Mouse (Mus musculus) CH12.LX (cell line): ENCODE data around the gene Iqub.
A peak's percentile ranks its signal among the peaks of the same experiment; 100 is the strongest.

ENCODE experiments used
- CHD2 ChIP-seq: IDR thresholded peaks from 2 replicates; pipeline ENCODE4 v1.6.1; 2011; ENCODE audit warnings: low read length, improper control_type of control experiment
- CTCF ChIP-seq, 2 experiments: IDR thresholded peaks in 1 of 2; conservative IDR thresholded peaks in 1 of 2; 2 replicates each; pipeline ENCODE4 v1.5.1; 2011 to 2012; ENCODE audit warnings: low read depth in 2 of 2, low read length in 2 of 2, improper control_type of control experiment in 1 of 2, inconsistent platforms in 1 of 2, mild to moderate bottlenecking in 1 of 2, moderate library complexity in 1 of 2
- E2F4 ChIP-seq: IDR thresholded peaks from 2 replicates; pipeline ENCODE4 v1.6.1; 2011; ENCODE audit warnings: low read depth, low read length, improper control_type of control experiment; ENCODE audit not compliant: insufficient replicate concordance
- MAX ChIP-seq: IDR thresholded peaks from 2 replicates; pipeline ENCODE4 v1.6.1; 2011; ENCODE audit warnings: low read length, improper control_type of control experiment
- NELFE ChIP-seq: IDR thresholded peaks from 2 replicates; pipeline ENCODE4 v1.6.1; 2011; ENCODE audit warnings: low read depth, low read length, improper control_type of control experiment
- NRF1 ChIP-seq: IDR thresholded peaks from 2 replicates; pipeline ENCODE4 v1.6.1; 2014; ENCODE audit warnings: low read depth, mild to moderate bottlenecking, inconsistent platforms, low read length, improper control_type of control experiment, moderate library complexity
- PAX5 ChIP-seq: IDR thresholded peaks from 2 replicates; pipeline ENCODE4 v1.6.1; 2012; ENCODE audit warnings: low read length, inconsistent platforms, mixed read lengths
- TCF12 ChIP-seq: IDR thresholded peaks from 2 replicates; pipeline ENCODE4 v1.6.1; 2014; ENCODE audit warnings: low read depth, mild to moderate bottlenecking, inconsistent platforms, low read length, improper control_type of control experiment
- UBTF ChIP-seq: IDR thresholded peaks from 2 replicates; pipeline ENCODE4 v1.6.1; 2012; ENCODE audit warnings: low read depth, mild to moderate bottlenecking, inconsistent platforms, low read length, improper control_type of control experiment, moderate library complexity
- ZMIZ1 ChIP-seq: IDR thresholded peaks from 2 replicates; pipeline ENCODE4 v1.6.1; 2012; ENCODE audit warnings: low read depth, mild to moderate bottlenecking, inconsistent platforms, low read length, improper control_type of control experiment

DNA sequence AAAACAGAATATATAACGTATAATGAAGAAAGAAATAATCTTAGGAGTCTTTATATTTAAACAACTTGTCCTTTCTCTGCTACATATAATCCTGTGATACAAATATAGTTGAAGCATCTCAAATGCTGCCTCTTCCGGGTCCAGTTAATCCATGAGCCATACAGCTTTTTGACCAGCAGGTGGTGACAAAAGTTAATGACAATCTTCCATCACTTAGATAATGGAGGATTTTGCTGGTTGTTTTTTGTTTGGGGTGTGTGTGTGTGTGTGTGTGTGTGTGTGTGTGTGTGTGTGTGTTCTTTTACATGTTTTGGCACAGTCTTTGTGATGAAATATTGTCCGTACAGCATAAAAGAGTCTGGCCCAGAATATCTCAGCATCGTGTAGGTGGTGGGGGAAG lies 15.3 kb upstream of the Iqub start:
- peak; percentile 26 to 88; a peak in 2 of 4 replicates for TF ChIP-seq CTCF (conservative IDR thresholded peaks at IDR 0.05 in 1 of 2, IDR thresholded peaks at IDR 0.05 in 1 of 2; ENCODE audit: low read depth in 2 of 2, low read length in 2 of 2)
- no peak for TF ChIP-seq UBTF
- no peak for TF ChIP-seq CHD2
- TF ChIP-seq ZMIZ1, result no peak
- TF ChIP-seq PAX5, result no peak
- 0 out of 2 replicates have a peak, but pooled peaks have one; percentile 19 for TF ChIP-seq MAX
- peak; percentile 46; the same call in 1 of the 2 replicates for TF ChIP-seq NELFE
- no peak for TF ChIP-seq TCF12
- TF ChIP-seq E2F4, result 0 out of 2 replicates have a peak, but pooled peaks have one; percentile 63
- no peak for TF ChIP-seq NRF1
